26 mouse cellular contexts compared by ENCODE assay signal in the genomic region with DNA sequence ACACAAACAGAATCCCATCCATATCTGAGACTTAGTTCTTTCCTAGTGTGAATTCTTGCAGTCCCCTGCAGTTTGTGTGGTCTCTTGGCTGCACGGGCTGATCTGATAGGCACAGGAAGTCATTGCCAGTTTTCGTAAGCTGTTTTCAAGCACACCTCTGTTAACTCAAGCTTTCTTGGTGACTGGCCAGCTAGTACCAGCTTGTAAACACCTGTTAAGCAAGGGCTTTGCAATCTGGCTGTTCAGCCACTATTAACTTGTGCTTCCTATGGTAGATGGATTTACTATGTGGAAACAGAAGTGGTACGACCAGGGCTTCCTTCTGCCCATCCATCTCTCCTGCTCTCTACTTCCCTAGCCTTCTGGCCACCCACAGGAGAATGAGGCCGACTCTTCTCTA.
"Had no signal": no experiment of that assay in that cellular context is flagged by ENCODE, and none has a peak within 500 bp of the region (broad histone marks: within the 10 kb centered on the region; RNA-seq: fewer than 3 reads in every experiment).

No protein-coding gene starts in this region.

- H3K4me3 ChIP-seq: heart, embryonic 10.5 days; heart, embryonic 13.5 days; heart, embryonic 15.5 days; hindbrain, embryonic 12.5 days; kidney, embryonic 15.5 days; limb, embryonic 13.5 days; limb, embryonic 15.5 days; liver, embryonic 12.5 days had no signal

- H3K27ac ChIP-seq: heart, embryonic 10.5 days; heart, embryonic 13.5 days; heart, embryonic 15.5 days; hindbrain, embryonic 12.5 days; hindbrain, embryonic 14.5 days; kidney, embryonic 15.5 days; kidney, postnatal 0 days; limb, embryonic 13.5 days; limb, embryonic 15.5 days; liver, embryonic 12.5 days; liver, embryonic 14.5 days had no signal

- H3K4me2 ChIP-seq: heart, embryonic 13.5 days; heart, embryonic 15.5 days; hindbrain, embryonic 12.5 days; hindbrain, embryonic 14.5 days; kidney, embryonic 15.5 days; limb, embryonic 13.5 days; limb, embryonic 15.5 days; liver, embryonic 12.5 days had no signal

- DNase-seq: gastrocnemius, postnatal 14 days; gastrocnemius, postnatal 36 days; heart, adult 18-20 months; heart, postnatal 14 days; heart, postnatal 36 days; kidney, adult 11 months; kidney, adult 2 months; kidney, adult 9 months; kidney, postnatal 14 days; kidney, postnatal 36 days; layer of hippocampus, adult 9-11 months; layer of hippocampus, postnatal 36 days; left cerebral cortex, postnatal 4 days had no signal

- ATAC-seq: hindbrain, embryonic 16.5 days; intestine, embryonic 16.5 days; liver, embryonic 12.5 days had no signal

- H3K4me1 ChIP-seq: heart, embryonic 10.5 days; hindbrain, embryonic 12.5 days; kidney, embryonic 15.5 days; limb, embryonic 13.5 days; limb, embryonic 15.5 days; liver, embryonic 12.5 days had no signal

- H3K9me3 ChIP-seq: heart, embryonic 10.5 days; heart, embryonic 13.5 days; heart, embryonic 15.5 days; hindbrain, embryonic 12.5 days; kidney, embryonic 15.5 days; limb, embryonic 13.5 days; limb, embryonic 15.5 days; liver, embryonic 12.5 days had no signal

- H3K36me3 ChIP-seq: heart, embryonic 10.5 days; heart, embryonic 13.5 days; heart, embryonic 15.5 days; hindbrain, embryonic 12.5 days; kidney, embryonic 15.5 days; limb, embryonic 13.5 days; limb, embryonic 15.5 days; liver, embryonic 12.5 days had no signal

- H3K9ac ChIP-seq: heart, embryonic 13.5 days; heart, embryonic 15.5 days; hindbrain, embryonic 12.5 days; hindbrain, embryonic 14.5 days; kidney, embryonic 15.5 days; limb, embryonic 13.5 days; limb, embryonic 15.5 days; liver, embryonic 12.5 days; liver, embryonic 14.5 days had no signal

- H3K27me3 ChIP-seq: heart, embryonic 13.5 days; heart, embryonic 15.5 days; hindbrain, embryonic 12.5 days; kidney, embryonic 15.5 days; limb, embryonic 13.5 days; limb, embryonic 15.5 days; liver, embryonic 12.5 days had no signal
